Mouse (Mus musculus): Measurements from ENCODE around the gene Srpk2. TPM values are rescaled to one million over a fixed set of nuclear protein-coding genes. Genes with fewer than 3 reads are reported as not detected.

Srpk2 gene
- polyA plus RNA-seq, 1 experiment from 2014 or later: 42.8 TPM

DNA sequence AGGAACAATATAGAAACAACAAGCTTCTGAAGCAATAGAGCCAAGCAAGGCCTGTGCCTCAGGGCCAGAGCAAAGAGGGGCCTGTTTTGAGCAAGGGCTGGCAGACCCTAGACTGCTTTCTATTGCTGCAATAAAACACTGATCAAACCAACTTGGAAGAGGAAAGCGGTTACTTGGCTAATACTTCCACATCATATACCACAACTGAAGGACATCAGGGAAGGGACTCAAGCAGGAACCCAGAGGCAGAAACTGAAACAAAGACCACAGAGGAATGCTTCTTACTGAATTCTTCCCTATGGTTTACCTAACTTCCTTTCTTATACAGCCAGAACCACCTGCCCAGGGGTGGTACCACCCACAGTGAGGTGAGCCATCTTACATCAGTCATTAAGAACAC, 162.8 kb downstream of the Srpk2 start:
- DNase-seq (ENCODE audit: low spot score): no peak
- H3K27me3 ChIP-seq (ENCODE audit: insufficient read depth, poor library complexity, severe bottlenecking): no peaks in the 10 kb centered on the region
- peaks cover 51% of the 10 kb centered on the region for H3K36me3 ChIP-seq
- 90% methylated on average over 1 of the region's 1 CpGs for whole genome bisulfite sequencing
- peaks cover 44% of the 10 kb centered on the region for H3K4me1 ChIP-seq
- H3K27ac ChIP-seq: peak overlapping the region; percentile 10; the same call in 1 of the 2 replicates
- H3K9me3 ChIP-seq: no peaks in the 10 kb centered on the region
- no peak overlapping the region for H3K4me3 ChIP-seq

- WGBS: 54% methylated on average over 3 of the region's 3 CpGs
- Histone ChIP-seq H3K4me1 (peaks cover 44% of the 10 kb centered on the region), H3K27ac (peak overlapping the region; percentile 83)
These were observed 164.7 kb downstream of the Srpk2 start for GRCm38 (mm10) chr5:23519679-23520078.

DNA sequence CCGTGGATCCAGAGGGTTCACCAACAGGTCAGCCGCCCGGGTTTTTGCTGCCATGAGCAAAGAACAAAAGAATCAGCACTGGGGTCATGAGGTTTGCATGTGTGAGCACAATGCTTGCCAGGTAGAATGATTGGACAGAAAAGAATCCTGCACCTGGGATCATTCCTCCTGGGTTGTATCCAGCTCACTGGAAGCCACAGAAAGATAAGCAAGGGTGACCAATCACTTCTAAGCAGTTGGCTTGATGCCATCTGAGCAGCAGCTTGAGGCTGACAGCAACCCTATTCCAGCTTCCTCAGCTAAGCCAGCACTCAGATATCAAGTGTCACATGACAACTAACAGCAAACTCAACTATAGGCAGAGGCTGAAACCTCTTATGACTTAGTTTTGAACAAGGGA, 165.7 kb downstream of the Srpk2 start:
- H3K36me3 ChIP-seq: peaks cover 50% of the 10 kb centered on the region
- DNase-seq (ENCODE audit: low spot score): peak; percentile 85
- H3K9me3 ChIP-seq: no peaks in the 10 kb centered on the region
- WGBS: 33% methylated on average over 3 of the region's 3 CpGs
- H3K27ac ChIP-seq: peak overlapping the region; percentile 83
- H3K4me3 ChIP-seq: no peak overlapping the region
- peaks cover 44% of the 10 kb centered on the region for H3K4me1 ChIP-seq
- no peaks in the 10 kb centered on the region for H3K27me3 ChIP-seq (ENCODE audit: insufficient read depth, poor library complexity, severe bottlenecking)

More at GRCm38 (mm10) chr5:23519679-23520078, 164.7 kb downstream of the Srpk2 start:
- DNase-seq (ENCODE audit: low spot score): no peak
- Histone ChIP-seq H3K27me3 (ENCODE audit: insufficient read depth, poor library complexity, severe bottlenecking) (no peaks in the 10 kb centered on the region), H3K4me3 (no peak overlapping the region), H3K9me3 (no peaks in the 10 kb centered on the region), H3K36me3 (peaks cover 50% of the 10 kb centered on the region)

GRCm38 (mm10) chr5:23517839-23518238, 166.6 kb downstream of the Srpk2 start:
- WGBS: 75% methylated on average over 4 of the region's 4 CpGs
- Histone ChIP-seq H3K36me3 (peaks cover 53% of the 10 kb centered on the region), H3K9me3 (no peaks in the 10 kb centered on the region), H3K4me1 (peaks cover 44% of the 10 kb centered on the region), H3K4me3 (no peak overlapping the region), H3K27ac (peak overlapping the region; percentile 56; the same call in 1 of the 2 replicates), H3K27me3 (ENCODE audit: insufficient read depth, poor library complexity, severe bottlenecking) (no peaks in the 10 kb centered on the region)
- DNase-seq (ENCODE audit: low spot score): no peak

DNA sequence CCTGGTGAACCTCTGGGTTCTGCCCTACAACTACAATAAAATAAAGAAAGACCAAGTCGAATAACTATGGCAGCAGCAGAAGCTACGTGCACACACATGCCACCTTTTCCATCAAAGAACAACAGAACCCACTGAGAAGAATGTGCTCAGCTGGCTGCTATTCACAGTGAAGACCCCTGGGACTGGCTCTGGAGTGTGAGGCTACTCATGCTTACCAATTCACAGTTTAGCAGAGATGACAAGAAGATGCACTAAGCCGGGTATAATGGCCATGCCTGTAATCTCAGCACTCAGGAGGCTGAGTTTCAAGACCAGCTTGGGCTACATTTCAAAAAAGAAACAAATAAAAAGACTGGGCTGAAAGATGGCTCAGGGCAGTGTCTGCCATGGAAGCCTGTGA, 167.5 kb downstream of the Srpk2 start:
- 85% methylated on average over 3 of the region's 3 CpGs for WGBS
- Histone ChIP-seq H3K36me3 (peaks cover 50% of the 10 kb centered on the region), H3K4me1 (peaks cover 38% of the 10 kb centered on the region)

DNA sequence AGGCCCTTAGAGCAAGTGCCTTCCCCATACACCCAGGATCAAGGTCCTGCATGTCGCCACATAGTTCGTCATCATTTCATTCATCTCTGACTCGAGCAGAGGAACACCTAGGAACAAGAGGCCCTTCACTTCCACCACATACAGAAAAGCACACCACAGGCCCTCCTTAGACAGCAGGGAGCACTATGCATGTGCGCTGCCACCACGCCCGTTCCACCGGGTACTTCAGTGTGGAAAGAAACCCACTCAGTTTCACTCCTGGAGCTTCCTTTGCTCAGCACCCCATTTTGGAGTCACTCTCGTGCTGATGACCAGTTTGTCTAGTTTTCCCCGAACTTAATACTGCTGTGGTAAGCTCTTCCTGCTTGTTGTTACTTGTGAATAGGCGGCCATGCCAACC, 169.4 kb downstream of the Srpk2 start:
- Histone ChIP-seq H3K36me3 (peaks cover 62% of the 10 kb centered on the region), H3K27me3 (ENCODE audit: insufficient read depth, poor library complexity, severe bottlenecking) (no peaks in the 10 kb centered on the region), H3K4me1 (peaks cover 29% of the 10 kb centered on the region), H3K27ac (no peak overlapping the region), H3K4me3 (no peak overlapping the region), H3K9me3 (no peaks in the 10 kb centered on the region)
- 90% methylated on average over 10 of the region's 10 CpGs for WGBS
- peak; percentile 7 for DNase-seq (ENCODE audit: low spot score)

More for the DNA sequence above, 167.5 kb downstream of the Srpk2 start:
- H3K27me3 ChIP-seq (ENCODE audit: insufficient read depth, poor library complexity, severe bottlenecking): no peaks in the 10 kb centered on the region
- peak overlapping the region; percentile 29; the same call in 1 of the 2 replicates for H3K27ac ChIP-seq
- no peaks in the 10 kb centered on the region for H3K9me3 ChIP-seq
- H3K4me3 ChIP-seq: no peak overlapping the region
- DNase-seq (ENCODE audit: low spot score): no peak

- no peak for DNase-seq (ENCODE audit: low spot score)
- Histone ChIP-seq H3K27me3 (ENCODE audit: insufficient read depth, poor library complexity, severe bottlenecking) (no peaks in the 10 kb centered on the region), H3K9me3 (no peaks in the 10 kb centered on the region), H3K4me1 (peaks cover 13% of the 10 kb centered on the region), H3K36me3 (peaks cover 74% of the 10 kb centered on the region), H3K4me3 (no peak overlapping the region), H3K27ac (no peak overlapping the region)
- WGBS: 95% methylated on average over 13 of the region's 13 CpGs
These were observed 170.9 kb downstream of the Srpk2 start for GRCm38 (mm10) chr5:23513468-23513867.

GRCm38 (mm10) chr5:23512556-23512955, 171.9 kb downstream of the Srpk2 start:
- peak; percentile 52 for DNase-seq (ENCODE audit: low spot score)
- Histone ChIP-seq H3K27ac (no peak overlapping the region), H3K9me3 (no peaks in the 10 kb centered on the region), H3K4me1 (0 out of 2 replicates have a peak, but pooled peaks cover 5% of the 10 kb centered on the region), H3K27me3 (ENCODE audit: insufficient read depth, poor library complexity, severe bottlenecking) (no peaks in the 10 kb centered on the region), H3K4me3 (no peak overlapping the region), H3K36me3 (peaks cover 76% of the 10 kb centered on the region)
- WGBS: 93% methylated on average over 7 of the region's 7 CpGs

- no peaks in the 10 kb centered on the region for H3K4me1 ChIP-seq
- 92% methylated on average over 5 of the region's 5 CpGs for WGBS
- no peaks in the 10 kb centered on the region for H3K9me3 ChIP-seq
- no peak overlapping the region for H3K27ac ChIP-seq
- peak; percentile 54 for DNase-seq (ENCODE audit: low spot score)
- H3K27me3 ChIP-seq (ENCODE audit: insufficient read depth, poor library complexity, severe bottlenecking): no peaks in the 10 kb centered on the region
- peaks cover 72% of the 10 kb centered on the region for H3K36me3 ChIP-seq
- H3K4me3 ChIP-seq: no peak overlapping the region
These were observed 173.0 kb downstream of the Srpk2 start for GRCm38 (mm10) chr5:23511456-23511855.

DNA sequence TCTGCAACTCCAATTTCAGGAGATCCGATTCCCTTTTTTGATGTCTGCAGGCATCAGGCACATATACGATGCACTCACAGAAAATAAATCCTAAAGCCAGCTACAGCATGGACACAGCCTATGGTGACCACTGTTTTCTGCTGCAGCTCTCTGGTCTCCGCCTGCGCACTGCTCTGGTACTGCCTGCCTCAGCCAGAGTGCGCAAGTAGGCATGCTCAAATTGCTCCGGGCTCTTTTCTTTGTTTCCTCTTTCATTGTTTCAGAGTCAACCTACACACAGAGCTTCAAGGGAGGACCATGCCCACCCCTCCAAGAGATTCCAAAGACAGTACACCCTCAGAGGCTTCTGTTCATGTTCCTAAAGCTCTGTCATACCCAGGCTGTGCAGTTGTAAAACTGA, 175.8 kb downstream of the Srpk2 start:
- no peak overlapping the region for H3K27ac ChIP-seq
- no peaks in the 10 kb centered on the region for H3K4me1 ChIP-seq
- WGBS: 93% methylated on average over 6 of the region's 6 CpGs
- H3K27me3 ChIP-seq (ENCODE audit: insufficient read depth, poor library complexity, severe bottlenecking): no peaks in the 10 kb centered on the region
- no peaks in the 10 kb centered on the region for H3K9me3 ChIP-seq
- peak; percentile 43 for DNase-seq (ENCODE audit: low spot score)
- H3K4me3 ChIP-seq: no peak overlapping the region
- peaks cover 75% of the 10 kb centered on the region for H3K36me3 ChIP-seq

GRCm38 (mm10) chr5:23507210-23507609, 177.2 kb downstream of the Srpk2 start:
- H3K36me3 ChIP-seq: peaks cover 74% of the 10 kb centered on the region
- 86% methylated on average over 4 of the region's 4 CpGs for WGBS

GRCm38 (mm10) chr5:23505578-23505977, 178.8 kb downstream of the Srpk2 start:
- Histone ChIP-seq H3K9me3 (no peaks in the 10 kb centered on the region), H3K4me1 (peaks cover 4% of the 10 kb centered on the region), H3K36me3 (peaks cover 78% of the 10 kb centered on the region), H3K27me3 (ENCODE audit: insufficient read depth, poor library complexity, severe bottlenecking) (no peaks in the 10 kb centered on the region), H3K27ac (no peak overlapping the region), H3K4me3 (no peak overlapping the region)
- WGBS: 88% methylated on average over 3 of the region's 3 CpGs
- DNase-seq (ENCODE audit: low spot score): peak; percentile 30

More at GRCm38 (mm10) chr5:23507210-23507609, 177.2 kb downstream of the Srpk2 start:
- Histone ChIP-seq H3K27me3 (ENCODE audit: insufficient read depth, poor library complexity, severe bottlenecking) (no peaks in the 10 kb centered on the region), H3K9me3 (no peaks in the 10 kb centered on the region), H3K27ac (no peak overlapping the region), H3K4me3 (no peak overlapping the region), H3K4me1 (peaks cover 2% of the 10 kb centered on the region)
- peak; percentile 31 for DNase-seq (ENCODE audit: low spot score)

DNA sequence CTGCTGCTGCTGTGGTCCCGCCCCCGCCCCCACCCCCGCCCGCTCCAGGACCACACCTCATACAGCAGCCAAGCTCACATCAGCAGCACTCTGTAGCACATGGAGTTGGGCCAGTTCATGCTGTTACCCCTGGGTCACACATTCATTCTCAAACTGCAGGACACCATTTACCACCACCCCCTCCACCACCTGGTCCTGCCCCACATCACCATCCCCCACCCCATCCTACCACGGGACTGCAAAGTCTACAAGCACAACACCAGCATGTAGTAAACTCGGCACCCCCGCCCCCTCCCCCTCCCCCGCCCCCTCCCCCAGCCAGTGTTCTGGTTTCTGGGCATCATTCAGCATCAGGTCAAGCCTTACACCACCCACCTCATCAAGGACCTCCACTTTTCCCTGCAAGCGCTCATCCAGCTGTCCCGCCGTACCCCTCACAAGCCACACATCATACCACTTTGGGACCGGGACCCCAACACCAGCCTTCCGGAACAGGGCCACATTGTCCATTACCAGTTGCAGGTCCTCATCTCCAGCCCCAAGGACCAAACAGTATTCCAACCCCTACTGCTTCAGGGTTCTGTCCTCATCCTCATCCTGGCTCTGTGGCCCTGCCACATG, 182.0 kb downstream of the Srpk2 start:
- H3K27ac ChIP-seq: no peak overlapping the region
- peaks cover 4% of the 10 kb centered on the region for H3K4me1 ChIP-seq
- no peaks in the 10 kb centered on the region for H3K9me3 ChIP-seq
- H3K36me3 ChIP-seq: peaks cover 81% of the 10 kb centered on the region
- no peak overlapping the region for H3K4me3 ChIP-seq
- H3K27me3 ChIP-seq (ENCODE audit: insufficient read depth, poor library complexity, severe bottlenecking): no peaks in the 10 kb centered on the region
- peak; percentile 71 for DNase-seq (ENCODE audit: low spot score)
- WGBS: 81% methylated on average over 13 of the region's 13 CpGs
